Mouse (Mus musculus): Measurements from ENCODE around the gene Ndufc2.

Gene Ndufc2

DNA sequence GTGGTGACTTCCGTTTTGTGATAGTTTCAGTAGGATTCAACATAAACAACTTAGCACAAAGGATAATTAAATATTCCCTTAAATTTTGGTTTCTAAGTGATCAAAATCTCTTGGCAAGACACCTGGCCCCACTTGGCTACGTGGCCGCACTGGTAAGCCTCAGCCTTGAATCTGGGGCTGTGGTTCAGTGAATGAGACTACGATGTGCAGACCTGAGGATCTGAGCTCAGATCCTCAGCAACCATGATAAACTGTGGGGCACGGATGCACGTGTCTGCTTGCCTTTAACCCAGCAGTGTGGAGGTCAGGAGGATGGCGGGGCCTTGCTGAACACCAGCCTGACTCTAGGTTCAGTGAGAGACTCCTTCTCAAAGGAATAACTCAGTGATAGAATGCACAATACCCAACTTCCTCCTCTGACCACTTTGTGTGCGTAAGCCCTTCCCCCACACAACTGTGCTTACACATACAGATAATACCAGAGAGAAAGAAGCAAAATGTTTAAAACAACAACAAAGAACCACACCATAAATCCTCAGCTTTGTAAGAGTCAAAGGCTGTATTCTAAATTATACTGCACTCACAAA is 12.1 kb upstream of the Ndufc2 start:
- no peak for DNase-seq (ENCODE audit: low spot score)

DNA sequence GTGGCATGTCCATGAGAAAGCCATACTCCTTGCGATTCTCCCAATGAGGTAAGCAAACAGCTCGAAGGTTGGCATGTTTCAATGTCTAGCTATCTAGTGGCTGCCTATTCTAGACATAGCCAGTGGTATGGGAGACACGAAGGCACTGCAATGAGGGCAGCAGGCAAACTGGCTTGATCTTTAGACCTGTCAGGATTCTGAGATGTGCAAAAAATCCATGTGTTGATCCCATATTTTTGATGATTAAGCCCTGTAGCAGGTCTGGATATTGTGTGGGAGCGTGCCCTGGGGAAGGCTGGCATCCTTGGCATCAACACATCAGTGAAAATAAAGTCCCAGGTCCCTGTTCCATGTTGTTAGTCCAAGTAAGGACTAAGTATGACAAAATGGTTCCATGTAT is 11.3 kb upstream of the Ndufc2 start:
- no peak for DNase-seq (ENCODE audit: low spot score)

DNA sequence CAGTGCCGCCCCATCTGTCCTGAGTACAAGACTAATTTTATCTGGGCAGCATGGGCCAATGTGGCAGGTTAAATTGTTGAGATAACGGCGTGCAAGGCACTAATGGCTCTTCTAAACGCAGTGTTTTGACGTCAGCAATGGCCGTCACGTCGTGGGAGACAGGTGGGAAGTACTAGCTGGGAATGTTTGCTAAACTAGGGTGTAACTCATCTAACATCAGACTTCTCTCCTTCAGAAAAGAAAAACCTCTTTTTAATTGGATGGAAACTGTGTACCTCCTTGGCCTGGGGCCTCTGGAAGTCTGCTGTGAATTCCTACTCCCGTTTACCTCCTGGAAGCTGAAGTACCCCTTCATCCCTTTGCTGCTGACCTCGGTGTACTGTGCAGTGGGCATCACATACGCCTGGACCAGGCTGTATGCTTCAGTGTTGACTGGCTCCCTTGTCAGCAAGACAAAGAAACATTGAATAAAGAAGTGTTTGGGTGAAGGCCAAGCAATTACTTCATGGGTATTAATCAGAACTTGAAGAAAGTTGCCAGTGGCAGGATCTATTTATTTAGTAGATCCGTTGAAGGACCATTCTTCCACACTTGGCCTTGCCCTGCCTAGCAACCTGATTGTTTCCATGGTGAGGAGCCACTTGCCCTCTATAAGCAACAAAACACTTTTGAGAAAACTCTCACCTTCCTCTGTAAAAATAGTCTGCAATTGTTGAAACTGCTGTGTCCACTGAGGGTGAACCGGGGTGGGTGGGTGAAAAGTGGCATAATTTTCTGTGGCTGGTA is 8.3 kb upstream of the Ndufc2 start:
- no peak for DNase-seq (ENCODE audit: low spot score)

DNA sequence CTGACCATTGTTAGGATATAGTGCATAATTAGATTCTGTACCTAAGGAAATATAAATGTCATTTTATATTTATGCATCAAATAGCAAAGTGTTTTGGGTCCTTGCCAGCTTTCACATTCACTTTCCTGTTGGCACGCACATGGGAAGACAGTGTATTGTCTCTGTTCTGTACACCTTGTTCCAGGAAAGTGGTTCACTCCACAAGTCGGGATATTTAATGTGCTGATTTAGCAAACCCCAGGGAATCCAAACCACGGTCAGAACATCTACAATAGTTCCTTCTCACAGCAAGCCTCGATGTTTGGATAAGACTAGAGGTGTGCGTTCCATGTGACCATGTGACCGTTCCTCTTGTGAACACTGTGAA is 7.7 kb upstream of the Ndufc2 start:
- no peak for DNase-seq (ENCODE audit: low spot score)

DNA sequence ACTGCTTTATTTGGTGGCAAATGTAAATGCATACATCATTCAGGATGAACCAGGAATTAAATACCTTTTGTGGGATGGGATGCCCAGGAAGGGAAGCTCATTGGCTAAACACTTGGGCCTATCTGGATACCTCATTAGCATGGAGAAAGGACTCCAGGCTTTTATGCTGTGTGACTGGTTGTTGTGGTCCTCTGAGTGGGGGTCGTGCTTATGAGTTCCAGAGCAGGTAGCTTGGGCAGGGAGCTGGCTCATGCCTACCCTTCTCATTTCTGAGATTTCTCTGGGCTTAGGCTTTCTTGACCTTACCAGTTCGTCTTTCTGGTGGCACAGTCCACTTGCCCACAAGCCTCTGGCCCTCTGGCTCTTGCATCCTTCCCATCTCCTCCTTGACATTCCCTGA is 5.4 kb upstream of the Ndufc2 start:
- DNase-seq (ENCODE audit: low spot score) = no peak

DNA sequence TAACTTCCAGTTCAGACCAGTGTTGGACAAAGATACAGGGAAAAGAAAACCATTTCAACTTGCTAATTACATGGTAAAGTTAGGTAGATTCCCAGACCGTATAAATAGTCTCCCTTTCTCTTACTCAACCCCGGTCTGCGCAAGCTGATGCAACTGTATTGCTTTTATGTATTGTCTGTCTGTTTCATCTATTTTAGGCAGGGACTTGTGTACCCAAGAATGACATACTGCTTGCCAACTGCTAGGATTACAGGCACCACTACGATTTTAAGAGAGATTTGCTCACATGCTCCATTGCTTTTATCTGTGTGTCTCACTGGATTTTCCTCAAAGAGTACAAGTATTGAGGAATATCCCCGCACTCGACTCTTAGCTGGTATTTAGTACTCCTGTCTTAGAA is 860 bp upstream of the Ndufc2 start:
- DNase-seq (ENCODE audit: low spot score) = no peak

DNA sequence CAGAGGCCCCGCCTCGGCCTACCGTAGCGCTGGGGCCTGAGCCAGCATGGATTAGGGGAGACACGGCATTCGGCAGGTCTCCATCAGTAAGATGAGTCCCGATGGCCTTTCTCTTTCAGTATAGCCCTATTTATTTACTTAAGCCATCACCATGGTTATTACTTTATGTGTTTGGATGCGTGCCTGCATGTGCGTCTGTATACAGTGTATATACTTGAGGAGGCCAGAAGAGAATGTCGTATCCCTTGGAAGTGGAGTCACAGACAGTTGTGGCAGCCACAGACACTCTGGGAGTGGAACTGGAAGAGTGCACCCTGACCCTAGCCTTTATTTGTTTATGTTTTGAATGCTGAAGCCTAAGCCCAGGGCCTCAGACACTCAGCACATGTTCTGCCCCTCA is 7.3 kb downstream of the Ndufc2 start:
- no peak for DNase-seq (ENCODE audit: low spot score)

DNA sequence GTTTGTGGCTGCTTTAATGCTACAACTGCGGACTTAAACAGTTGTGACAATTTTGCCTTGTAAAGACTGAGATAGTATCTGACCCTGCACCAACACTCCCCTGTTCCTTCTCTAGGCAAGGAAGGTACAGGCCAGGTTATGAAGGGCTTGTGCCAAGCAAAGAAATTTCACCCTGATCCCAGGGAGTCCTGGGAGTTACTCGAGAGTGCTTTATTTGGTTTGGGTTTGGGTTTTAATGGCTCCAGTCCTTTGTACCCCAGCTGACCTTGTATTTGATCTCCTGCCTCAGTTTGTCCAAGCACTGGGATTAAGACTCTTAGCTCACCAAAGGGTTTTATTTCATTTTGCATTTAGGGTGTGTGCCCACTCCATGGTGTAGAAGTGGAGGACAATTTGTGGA is 11.3 kb downstream of the Ndufc2 start:
- no peak for DNase-seq (ENCODE audit: low spot score)

DNA sequence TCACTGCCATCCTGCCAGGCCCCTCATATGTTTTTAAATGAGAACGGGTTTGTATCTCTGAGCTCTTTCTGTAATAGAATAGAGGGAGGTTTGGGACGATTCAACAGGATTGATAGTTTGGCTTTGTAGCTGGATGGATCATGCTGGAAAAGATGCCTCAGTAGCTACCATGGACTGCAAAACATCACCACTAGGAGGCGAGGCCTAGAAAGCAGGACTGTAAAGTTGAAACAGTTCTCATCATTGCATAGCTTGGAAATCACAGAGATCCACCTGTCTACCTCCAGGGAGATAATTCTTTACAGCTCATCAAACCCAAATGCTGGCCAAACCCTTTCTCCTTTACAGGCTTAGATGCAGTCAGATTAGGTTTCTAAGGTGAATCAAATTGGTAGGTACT is 11.8 kb downstream of the Ndufc2 start:
- no peak for DNase-seq (ENCODE audit: low spot score)

DNA sequence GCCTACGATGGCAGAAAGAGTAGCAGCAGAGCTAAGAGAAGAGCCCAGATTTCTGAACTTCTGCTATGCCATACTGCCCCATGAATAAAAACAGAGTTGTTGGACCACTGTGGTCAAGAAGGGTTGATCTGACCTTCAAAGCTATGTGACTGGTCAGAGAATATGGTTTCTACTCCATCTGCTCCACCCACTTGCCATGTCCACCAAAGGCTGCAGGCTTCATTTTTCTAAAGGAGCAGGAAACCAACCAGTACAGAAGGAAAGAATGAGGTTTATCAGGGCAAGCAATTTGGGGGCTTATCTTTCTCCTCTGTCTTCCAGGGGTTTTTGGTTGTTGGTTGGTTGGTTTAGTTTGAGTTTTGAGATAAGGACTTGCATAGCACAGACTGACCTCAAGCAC is 14.2 kb downstream of the Ndufc2 start:
- no peak for DNase-seq (ENCODE audit: low spot score)

DNA sequence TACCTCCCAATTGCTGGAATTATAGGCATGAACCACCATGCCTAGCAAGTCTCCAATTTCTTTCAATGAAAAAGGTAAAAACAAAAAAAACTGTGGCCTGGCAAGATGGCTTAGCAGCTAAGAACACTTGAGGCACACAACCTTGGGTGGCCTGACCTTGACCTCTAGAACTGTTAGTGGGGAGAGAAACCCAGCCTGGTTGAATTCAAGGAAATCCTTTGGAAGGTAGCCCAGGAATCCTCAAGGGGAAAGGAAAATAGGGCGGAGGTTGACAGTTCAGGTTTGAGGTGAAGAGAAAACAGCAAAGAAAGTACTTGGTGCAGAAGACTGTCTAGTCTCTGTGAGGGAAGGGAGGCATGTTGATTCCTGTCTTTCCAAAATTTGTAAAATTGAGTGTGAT is 14.6 kb downstream of the Ndufc2 start:
- no peak for DNase-seq (ENCODE audit: low spot score)

DNA sequence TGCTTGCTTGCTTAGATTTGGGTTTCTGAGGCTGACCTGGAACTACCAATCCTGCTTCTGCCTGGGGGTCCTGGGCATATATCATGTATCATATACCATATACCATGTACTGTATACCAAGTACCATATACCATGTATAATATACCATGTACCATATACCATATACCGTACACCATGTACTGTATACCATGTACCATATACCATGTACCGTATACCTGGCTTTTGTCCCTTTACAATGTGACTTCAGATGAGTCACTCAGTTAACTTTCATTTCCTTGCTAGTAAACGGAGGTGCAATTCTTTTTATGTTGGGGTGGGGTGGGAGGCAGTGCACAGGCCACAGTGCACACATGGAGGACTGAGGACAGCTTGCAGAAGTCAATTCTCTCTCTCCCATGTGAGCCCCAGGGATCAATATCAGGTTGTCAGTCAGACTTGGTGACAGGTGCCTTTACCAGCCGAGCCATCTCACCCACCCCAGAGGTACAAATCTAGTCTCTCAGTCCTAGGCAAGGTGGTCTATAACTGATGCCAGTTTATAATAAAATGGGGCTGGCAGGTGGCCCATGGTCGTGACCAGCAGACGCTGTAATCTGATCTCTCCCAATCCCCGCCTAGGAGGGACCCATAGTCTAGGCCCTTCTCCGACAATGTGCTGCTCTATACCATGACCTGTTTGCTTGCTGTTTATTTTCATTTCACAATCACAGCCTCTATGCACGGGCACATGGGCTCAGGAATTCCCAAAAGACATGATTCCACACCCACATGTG is 15.3 kb downstream of the Ndufc2 start:
- no peak for DNase-seq (ENCODE audit: low spot score)

DNA sequence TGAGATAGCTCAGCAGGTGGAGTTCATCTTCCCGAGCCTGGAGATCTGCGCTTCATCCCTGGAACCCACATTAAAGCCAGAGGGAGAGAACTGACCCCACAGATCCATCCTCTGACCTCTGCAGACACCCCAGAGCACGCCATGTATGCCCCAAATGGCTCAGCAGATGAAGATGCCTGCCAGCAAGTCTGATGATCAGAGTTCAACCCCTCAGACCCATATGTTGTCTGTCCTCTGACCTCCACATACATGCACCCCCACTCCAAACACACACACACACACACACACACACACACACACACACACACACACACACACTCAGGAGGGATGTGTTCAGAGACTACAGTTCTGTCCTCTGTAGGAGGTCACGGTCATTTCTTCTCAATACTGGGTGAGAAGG is 16.7 kb downstream of the Ndufc2 start:
- DNase-seq (ENCODE audit: low spot score) = no peak

DNA sequence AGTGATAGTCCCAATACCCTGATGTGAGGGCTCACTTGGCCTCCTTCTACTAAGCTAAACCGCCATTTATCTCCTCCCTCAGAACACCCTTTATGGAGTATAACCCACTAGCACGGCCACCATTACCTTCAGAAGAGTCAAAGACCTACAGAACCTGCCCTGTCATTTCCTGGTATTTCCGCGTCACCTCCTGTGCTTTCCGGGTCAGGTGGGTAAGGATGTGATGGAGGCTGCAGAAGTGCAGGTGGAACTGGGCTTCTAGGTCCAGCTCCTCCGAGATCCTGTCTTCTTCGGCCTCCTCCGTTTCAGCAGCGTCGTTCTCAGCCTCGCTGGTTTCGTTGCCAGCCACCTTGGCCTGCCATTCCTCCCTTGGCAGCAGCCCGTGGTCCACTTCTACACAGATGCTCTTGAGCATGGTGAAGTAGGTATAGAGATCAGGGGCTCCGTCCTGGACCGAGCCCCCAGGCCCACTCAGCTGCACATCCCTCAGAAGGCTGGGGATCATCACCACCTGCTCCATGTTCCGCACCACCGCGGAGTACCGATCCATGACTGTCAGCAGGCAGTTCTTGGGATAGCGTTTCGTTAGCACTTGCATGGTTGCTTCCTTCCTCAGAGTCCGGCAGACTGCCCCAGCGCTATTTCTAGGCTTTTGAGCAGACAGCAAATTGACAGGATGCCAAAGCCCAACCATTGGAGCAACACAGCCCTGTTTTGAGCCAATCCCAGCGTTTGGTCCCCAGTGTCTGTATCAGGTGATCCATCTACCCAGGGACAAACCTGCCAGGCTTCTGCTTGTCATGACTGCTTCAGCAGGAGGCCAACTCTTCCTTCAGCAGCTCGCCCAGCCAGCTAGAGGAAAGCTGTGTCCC is 17.3 kb downstream of the Ndufc2 start, which contains the start of gene Thrsp:
Gene Thrsp (minus strand): TSS at position 825 of the 872 bp plus-strand sequence.
- no peak for DNase-seq (ENCODE audit: low spot score)

DNA sequence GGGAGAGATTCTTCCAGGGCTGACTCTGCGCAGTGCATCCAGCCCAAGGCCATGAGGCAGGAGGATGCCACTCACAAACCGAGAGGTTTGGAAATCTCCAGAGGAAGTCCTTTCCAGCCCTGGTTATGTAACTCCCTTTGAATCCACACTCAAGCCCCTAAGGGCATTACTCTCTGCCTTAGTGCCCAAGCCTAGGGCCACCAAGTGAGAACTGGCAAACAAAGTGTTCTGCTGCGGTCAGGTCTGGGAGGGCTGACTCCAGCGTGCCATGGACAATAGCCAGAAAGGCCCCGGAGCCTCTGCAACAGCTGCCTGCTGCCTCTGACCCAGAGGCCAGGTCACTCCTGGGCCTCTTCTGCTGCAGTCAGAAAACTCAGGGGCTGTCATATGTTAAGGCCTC is 18.9 kb downstream of the Ndufc2 start:
- DNase-seq (ENCODE audit: low spot score) = no peak

DNA sequence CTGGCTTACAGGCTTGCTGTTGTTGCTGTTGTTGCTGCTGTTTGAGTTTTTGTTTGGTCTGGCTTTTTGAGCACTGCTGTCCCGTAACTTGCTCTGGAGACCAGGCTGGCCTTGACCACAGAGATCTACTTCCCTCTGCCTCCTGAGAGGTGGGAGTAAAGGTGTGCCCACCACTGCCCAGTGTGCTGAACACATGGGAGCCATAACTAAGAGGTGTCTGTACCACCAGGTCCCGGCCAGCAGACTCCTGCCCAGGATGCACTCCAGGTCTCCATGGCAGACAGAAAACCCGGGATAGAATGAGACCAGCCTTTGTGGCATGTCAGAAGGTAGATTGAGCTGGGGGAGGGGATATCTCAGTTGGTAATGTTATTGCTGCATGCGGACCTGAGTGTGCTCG is 19.4 kb downstream of the Ndufc2 start:
- DNase-seq (ENCODE audit: low spot score) = no peak

DNA sequence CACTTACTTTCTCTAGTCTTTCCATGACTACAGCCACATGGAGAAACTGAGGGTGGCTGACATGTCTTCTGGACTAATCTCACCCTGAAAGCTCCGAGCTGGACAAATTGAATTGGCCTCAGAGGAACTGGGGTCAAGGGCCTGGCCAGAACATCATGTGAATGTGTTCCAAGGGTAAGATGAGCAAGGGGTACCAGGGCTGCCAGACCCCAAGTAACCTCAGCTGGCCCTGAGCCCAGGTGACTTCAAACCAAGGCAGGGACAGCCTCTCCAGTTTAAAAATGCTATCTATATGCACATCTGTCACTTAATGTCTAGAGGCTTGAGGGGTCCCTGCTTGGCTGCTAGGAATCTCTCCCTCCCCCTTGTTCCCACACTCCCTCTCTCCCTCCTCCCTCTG is 20.6 kb downstream of the Ndufc2 start:
- DNase-seq (ENCODE audit: low spot score) = no peak

DNA sequence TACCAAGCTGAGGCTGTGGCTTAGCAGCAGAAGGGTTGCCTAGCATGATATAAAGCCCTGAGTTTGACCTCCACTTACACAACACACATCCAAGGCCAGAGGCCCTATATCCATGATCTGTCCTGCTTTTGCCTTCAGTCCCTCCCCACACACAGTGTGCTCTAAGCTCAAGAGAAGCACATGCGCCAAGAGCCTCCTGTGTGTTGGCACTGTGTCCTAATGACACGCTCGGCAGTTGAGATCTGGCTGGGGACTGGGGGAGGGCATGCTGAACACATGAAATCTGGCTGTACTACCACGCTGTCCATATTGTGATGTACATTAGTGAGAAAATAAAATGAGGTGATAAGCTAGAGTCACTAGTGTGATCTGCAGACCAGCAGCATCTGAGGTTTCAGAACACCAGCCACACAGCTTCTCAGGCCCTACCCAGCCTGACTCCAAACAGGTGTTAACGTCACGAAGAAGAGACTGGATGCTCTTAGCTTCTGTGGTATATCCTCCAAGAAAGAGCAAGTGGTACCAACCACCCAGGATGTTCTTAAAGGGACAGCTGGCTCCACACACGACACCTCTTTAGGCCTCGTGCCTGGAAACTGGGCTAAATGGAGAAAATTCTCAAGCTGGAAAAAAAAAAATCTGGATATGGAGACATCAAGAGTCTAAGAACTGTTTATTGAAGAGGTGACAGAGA is 21.3 kb downstream of the Ndufc2 start:
- DNase-seq (ENCODE audit: low spot score) = no peak

DNA sequence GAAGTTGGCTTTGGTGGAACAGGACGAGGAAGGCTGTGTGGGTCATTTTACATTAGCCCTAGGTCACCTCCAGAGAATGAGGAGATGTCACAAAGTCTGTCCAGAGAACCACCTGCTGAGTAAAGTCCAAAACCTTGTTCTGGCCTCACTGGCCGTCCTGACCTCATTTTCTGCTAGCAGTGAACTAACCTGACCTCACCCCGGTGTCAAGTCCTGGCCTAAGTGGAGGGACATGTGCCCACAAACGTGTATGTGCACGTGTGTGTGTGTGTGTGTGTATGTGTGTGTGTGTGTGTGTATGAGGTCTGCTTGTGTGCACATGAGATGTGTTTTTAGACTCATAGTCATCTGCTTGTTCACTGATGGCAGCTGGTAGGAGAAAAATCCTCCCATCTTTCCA is 24.0 kb downstream of the Ndufc2 start:
- DNase-seq (ENCODE audit: low spot score) = no peak

DNA sequence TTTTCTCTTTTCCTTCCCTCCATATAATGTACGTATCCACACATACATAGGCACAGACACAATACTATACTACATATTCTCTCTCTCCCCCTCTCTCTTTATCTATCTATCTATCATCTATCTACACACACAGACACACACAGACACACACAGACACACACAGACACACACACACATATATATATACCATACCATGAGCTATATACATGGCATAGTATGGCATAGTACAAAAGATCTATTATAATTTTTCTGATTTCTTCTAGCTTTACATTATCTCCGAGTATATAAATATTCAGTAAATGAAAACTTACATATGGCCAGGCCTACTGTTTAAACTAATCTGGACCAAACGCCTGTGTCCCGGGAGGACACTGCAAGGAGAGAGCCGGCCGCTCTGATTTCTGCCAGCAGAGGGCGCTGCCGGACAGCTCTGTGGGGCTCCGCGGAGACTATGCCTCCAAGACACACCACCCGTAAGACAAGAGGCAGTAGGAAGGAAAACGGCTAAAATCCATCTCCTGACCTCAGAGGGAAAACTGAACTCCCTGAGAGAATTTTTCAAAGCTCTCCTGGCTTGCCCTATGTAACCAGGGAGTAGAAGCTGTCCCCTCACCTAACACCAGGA is 24.9 kb downstream of the Ndufc2 start:
- DNase-seq (ENCODE audit: low spot score) = peak; percentile 81

DNA sequence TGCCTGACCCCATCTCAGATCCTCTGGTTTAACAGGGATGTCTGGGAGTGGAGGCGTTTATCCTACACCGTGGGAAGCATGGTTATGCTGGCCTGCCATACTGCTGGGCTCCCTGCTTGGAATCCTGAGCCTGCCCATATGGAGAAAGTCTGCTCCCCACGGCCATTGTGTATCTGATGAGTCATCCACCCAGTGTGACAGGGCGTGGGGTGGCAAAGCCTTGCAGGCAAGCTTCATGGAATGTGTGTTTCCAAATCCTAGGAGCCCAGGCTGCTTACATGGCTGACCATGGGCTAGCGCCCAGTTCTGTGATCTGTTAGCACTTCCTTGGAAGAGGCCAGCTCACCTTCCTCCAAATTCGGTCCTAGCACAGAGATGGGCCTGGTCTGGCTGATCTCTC is 26.8 kb downstream of the Ndufc2 start:
- DNase-seq (ENCODE audit: low spot score) = no peak

Measured in embryo, embryonic 10 days (tissue).